Mouse (Mus musculus): ENCODE measurements around the gene Jph4. TPM values are rescaled to one million over a fixed set of nuclear protein-coding genes. Genes with fewer than 3 reads are reported as not detected.

Jph4 gene
- total RNA-seq, 2 experiments from 2014 or later, result not detected

DNA sequence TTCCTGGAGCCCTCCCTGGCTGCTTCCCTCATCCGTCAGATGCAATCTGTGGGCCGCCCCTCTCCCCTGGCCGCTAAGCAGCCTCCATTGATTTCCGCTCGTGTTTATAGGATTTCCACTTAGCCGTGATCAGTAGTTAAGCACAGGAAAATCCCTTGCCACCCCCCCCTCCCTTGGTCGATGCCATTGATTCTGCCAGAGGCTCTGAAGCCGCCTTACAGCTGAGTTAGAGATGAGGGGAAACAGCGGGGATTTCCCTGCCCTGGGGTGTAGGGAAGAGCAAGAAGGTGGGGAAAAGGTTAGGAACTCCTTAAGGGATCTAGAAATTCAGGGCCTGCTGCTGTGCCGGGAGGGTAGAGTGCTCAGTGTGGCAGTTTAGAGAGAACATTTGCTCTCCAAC, 19.1 kb downstream of the Jph4 start:
- no peak for ATAC-seq (replicated peaks; ENCODE audit: low FRiP score, poor library complexity, severe bottlenecking)

DNA sequence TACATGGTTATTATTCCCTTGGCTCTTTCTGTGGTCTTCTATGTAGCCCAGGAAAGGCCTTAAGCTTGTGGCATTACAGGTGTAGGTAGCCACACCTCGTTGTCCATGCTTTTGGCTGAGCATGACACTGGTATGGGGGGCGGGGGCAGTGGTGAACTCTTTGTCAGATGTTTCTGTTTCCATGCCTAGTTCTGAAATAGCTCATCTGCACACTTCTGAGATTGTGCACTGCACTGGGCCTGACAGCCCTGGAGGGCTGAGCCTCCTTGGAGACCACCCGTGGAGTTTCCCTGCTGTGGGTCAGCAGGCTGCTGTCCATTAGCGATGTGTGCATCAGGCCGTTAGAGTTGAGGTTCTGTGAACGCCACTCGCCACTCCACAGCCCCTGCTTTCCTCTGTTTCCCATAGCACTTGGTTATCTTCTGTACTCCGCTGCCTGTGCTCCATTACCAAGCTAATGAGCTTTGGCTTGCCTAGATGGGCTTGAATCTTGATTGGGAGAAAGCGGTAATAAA, 20.1 kb downstream of the Jph4 start:
- ATAC-seq (replicated peaks; ENCODE audit: low FRiP score, poor library complexity, severe bottlenecking), result no peak

DNA sequence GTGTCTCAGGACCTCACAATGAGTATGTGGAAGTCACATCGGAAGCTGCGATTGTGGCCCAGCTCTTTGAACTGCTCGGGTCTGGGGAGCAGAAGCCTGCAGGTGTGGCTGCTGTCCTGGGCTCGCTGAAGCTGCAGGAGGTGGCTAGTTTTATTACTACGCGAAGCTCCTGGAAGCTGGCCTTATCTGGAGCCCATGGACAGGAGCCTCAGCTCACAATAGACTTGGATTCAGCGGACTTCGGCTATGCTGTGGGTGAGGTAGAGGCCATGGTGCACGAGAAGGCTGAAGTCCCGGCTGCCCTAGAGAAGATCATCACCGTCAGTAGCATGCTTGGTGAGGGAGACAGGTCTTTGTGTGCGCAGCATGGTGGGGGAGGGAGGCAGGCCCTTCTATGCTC, 21.1 kb downstream of the Jph4 start:
- ATAC-seq (replicated peaks; ENCODE audit: low FRiP score, poor library complexity, severe bottlenecking), result no peak

DNA sequence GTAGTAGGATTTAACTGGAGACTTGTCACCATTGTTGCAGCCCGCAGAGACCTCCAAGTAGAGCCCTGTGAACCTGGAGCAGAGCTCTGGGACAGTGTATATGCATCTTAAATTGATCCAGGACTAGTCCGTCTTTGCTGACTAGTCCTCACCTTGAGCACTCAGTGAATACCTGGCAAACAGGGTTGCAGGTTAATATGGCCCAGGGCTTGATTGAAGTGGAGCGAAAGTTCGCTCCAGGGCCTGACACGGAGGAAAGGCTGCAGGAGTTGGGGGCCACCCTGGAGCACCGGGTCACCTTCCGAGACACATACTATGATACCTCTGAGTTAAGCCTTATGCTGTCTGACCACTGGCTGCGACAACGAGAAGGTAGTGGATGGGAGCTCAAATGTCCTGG, 21.5 kb downstream of the Jph4 start:
- no peak for ATAC-seq (replicated peaks; ENCODE audit: low FRiP score, poor library complexity, severe bottlenecking)

- peak; percentile 60 for ATAC-seq (replicated peaks; ENCODE audit: low FRiP score, poor library complexity, severe bottlenecking)
Measured at GRCm38 (mm10) chr14:55094704-55095231, 22.0 kb downstream of the Jph4 start, which contains the start of gene Thtpa. Gene Thtpa, plus strand, starts transcription at chr14:55094784.

- ATAC-seq (replicated peaks; ENCODE audit: low FRiP score, poor library complexity, severe bottlenecking), result no peak
Measured at GRCm38 (mm10) chr14:55093927-55094326, 22.8 kb downstream of the Jph4 start.

GRCm38 (mm10) chr14:55092011-55092577, 24.6 kb downstream of the Jph4 start, which contains the start of gene Zfhx2:
Gene Zfhx2, minus strand, starts transcription at chr14:55092324.
- peak; percentile 92 for ATAC-seq (replicated peaks; ENCODE audit: low FRiP score, poor library complexity, severe bottlenecking)

- no peak for ATAC-seq (replicated peaks; ENCODE audit: low FRiP score, poor library complexity, severe bottlenecking)
Measured at GRCm38 (mm10) chr14:55091209-55091865, 25.4 kb downstream of the Jph4 start.

GRCm38 (mm10) chr14:55089199-55089947, 27.4 kb downstream of the Jph4 start:
- ATAC-seq (replicated peaks; ENCODE audit: low FRiP score, poor library complexity, severe bottlenecking), result no peak

- no peak for ATAC-seq (replicated peaks; ENCODE audit: low FRiP score, poor library complexity, severe bottlenecking)
Measured at GRCm38 (mm10) chr14:55086009-55086514, 30.7 kb downstream of the Jph4 start.

DNA sequence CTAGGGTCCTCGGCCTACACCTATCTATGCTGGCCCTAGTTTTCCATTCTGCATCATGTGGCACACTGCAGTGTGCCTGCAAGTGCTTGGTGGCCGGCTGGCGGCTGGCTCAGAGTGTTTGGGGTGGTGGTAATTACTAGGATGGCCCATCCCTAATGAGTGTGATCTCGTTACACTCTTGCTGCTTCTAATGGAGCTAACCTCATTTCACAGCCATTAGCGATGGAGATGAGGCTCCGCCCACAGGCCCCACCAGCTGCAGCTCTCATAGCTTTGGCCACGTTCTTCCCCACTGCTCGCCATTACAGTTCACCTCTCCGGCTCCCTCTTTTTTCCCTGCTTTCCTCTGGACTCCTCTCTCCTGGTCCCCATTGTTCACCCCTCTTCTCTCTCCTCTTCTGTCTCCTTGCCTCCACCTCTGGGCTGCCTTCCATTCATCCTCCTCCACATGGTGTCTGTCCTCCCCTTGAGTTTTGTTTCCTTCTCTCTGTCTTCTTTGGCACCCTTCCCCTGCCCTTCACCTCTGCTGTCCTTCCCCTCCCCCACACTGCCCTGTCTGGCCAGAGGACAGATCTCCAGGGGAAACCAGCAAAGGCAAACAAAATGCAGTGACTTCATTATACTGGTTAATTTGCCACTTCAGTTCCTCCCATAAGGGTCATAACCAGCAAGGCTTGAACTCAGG, 31.3 kb downstream of the Jph4 start:
- ATAC-seq (replicated peaks; ENCODE audit: low FRiP score, poor library complexity, severe bottlenecking), result no peak

DNA sequence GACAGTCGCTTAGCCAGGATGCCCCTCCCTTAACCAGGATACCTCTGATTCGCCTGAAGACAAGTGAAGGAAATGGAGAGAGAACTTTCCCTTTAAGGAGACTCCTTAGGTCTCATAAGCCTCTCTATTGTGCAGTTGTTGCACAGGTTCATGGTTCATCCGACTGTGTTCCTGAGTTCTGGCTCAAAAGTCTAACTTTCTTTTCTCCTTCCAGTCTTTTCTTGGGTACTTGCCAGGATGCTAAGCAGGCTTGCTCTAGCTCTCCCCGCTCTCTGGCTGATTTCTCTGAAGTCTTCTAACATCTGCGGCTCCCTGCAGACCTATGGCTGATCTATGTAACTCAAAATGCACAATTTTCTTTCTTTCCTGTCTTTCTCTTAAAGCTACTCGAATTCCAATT, 33.3 kb downstream of the Jph4 start:
- ATAC-seq (replicated peaks; ENCODE audit: low FRiP score, poor library complexity, severe bottlenecking), result no peak

GRCm38 (mm10) chr14:55081105-55081504, 35.6 kb downstream of the Jph4 start:
- ATAC-seq (replicated peaks; ENCODE audit: low FRiP score, poor library complexity, severe bottlenecking), result no peak

- ATAC-seq (replicated peaks; ENCODE audit: low FRiP score, poor library complexity, severe bottlenecking), result peak; percentile 84
Measured at GRCm38 (mm10) chr14:55079214-55079970, 37.3 kb downstream of the Jph4 start.

- ATAC-seq (replicated peaks; ENCODE audit: low FRiP score, poor library complexity, severe bottlenecking), result no peak
Measured at GRCm38 (mm10) chr14:55078366-55078989, 38.3 kb downstream of the Jph4 start.

- no peak for ATAC-seq (replicated peaks; ENCODE audit: low FRiP score, poor library complexity, severe bottlenecking)
Measured at GRCm38 (mm10) chr14:55077481-55078365, 39.0 kb downstream of the Jph4 start.

DNA sequence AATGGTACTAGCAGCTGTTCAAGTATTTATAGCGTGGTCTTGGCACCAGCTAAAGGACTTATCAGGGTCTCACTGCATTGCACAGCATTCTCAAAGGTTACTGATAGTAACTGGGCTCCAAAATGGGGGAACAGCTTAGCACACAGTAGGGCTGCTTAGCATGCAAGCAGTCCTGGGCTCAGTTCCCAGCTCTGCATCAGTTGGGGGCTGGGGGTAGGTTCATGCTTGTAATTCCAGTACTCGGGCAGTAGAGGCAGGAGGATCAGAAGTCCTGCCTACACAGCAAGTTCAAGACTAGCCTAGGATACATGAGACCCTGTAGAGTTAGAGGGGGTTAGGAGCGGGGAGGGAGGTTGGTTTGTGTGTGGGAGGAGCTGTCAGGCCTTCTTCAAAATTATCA, 39.8 kb downstream of the Jph4 start:
- ATAC-seq (replicated peaks; ENCODE audit: low FRiP score, poor library complexity, severe bottlenecking), result no peak

GRCm38 (mm10) chr14:55076224-55076623, 40.5 kb downstream of the Jph4 start:
- ATAC-seq (replicated peaks; ENCODE audit: low FRiP score, poor library complexity, severe bottlenecking), result no peak

Measured in erythroblast, adult 5-6 weeks (primary cell).